Mouse (Mus musculus): ENCODE data around the gene Sgf29.
"Not testable (repeated sequence)": the region's sequence is repeated elsewhere in the genome, so short reads cannot be mapped to it uniquely, and the experiment has no call there.

The Sgf29 gene

DNA sequence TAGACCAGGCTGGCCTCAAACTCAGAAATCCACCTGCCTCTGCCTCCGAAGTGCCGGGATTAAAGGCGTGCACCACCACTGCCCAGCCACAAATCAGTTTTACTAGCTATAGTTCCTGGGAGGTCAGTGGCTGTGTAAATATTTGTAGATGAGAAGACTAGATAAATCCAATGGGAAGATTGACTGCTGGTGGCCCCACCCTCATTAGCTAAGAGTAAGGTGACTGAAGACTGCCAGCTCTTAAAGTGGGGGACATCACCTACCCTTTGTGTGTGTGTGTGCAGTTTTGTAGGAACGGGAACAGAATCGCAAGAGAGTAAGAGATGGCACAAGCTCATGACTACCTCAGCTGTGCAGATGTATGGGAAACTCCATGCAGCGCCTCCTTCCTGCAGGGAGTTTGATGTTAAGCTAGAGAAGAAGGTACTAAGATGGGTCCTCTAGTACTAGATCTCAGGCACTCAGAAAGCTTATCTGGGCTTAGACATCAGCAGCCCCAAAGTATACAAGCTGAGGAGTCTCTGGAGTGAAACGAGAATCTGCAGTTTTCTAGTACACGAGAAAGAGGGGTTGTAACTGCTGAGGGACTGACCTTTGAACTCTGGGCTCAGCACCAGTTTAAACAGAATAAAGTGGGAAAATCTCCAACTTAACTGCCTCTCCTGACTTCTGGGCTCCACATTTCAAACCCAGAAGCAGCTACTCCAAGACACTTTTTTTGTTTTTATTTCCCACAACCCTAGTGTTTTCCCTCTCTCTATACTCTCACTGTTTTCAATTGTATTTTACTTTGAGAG lies 29.6 kb downstream of the Sgf29 start:
- DNase-seq (ENCODE audit: extremely low read depth, low read depth, low spot score) = no peak

DNA sequence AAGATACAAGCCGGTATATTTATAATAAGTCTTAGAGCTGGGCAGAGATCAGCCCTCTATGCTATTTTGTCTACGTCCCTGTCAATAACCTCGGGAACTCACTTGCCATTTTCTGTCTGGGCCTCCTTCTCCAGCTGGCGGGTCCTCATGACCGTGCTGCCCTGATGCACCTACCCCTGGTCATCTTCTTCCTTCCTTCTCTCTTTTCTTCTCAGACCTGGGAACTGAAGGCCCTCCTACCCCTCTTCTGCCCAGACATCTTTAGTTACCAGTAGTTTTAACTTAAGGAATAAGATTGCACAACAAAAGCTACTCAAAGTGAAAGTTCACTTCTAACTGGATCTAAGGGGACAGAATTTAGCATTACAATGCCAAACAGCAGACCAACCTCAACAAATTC lies 30.6 kb downstream of the Sgf29 start:
- DNase-seq (ENCODE audit: extremely low read depth, low read depth, low spot score) = no peak

DNA sequence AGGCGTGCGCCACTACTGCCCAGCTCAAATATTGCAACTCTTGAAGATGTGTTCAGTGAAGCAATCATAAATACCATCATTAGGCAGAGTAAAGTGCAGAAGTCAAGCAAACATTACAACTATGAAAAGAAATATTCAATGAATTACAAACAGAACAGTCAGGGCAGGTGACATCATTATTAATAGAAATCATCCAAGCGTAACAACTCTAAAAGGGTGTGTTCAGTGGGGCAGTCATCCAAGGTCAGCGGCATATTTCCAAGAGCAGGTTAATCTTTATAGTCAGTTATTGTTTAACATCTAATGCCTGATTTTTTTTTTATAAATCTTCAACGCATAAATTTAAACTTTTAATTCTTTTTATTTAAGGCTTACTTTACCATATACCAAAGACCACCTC lies 32.1 kb downstream of the Sgf29 start:
- DNase-seq (ENCODE audit: extremely low read depth, low read depth, low spot score) = no peak

DNA sequence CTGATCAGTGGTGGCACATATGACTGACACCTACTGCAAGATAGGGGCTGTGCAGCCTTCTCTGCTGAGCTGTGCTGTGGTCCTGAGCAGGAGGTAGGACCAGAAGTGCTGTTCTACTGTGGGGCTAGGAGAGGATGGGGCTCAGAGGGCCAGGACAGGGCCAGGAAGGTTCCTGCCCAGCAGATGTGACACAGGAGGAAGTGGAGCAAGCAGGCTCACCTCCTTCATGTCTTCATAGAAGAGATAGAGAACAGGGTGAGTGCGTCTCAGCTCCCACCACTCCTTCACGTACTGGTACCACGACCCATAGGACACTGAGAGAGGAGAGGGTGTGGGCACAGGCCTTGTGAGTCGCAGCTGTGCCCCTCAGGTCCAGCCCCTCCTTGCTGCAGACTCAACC lies 39.0 kb downstream of the Sgf29 start:
- not testable (repeated sequence) for DNase-seq (ENCODE audit: extremely low read depth, low read depth, low spot score)

DNA sequence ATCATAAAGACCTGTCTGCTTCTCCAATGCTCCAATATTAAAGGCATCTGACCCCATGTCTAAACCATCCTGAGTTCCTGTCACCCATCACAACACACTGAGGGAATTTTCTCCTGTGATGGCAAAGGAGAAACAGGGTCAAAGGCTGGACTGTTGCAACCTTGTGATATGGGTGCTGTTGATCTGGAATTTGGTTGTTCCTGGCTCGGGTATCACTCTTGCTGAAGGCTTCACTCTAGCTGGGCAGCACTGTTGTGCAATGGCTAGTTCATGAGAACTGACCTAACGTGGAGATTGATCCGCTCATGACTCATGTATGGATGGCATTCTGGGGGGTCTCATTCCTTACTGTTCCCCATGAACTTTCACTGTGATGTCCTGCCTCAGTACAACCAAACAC lies 39.9 kb downstream of the Sgf29 start:
- no peak for DNase-seq (ENCODE audit: extremely low read depth, low read depth, low spot score)

DNA sequence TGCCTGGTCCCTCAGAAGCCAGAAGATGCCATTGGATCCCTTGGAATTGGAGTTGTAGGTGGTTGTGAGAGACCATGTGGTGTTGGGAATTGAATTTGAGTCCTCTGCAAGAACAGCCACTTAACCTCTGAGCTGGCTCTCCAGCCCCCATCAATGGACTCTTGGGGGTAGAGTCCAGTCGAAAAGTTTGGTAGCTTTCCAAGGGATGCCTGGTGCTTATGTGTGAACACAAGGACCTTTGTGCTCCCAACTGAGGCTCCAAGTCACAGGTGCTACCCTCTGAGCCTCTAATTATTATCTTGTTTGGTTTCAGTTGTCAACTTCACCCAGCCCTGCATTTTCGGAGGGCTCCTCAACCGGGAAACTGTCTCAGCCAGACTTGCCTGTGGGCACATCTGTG lies 41.6 kb downstream of the Sgf29 start:
- no peak for DNase-seq (ENCODE audit: extremely low read depth, low read depth, low spot score)

DNA sequence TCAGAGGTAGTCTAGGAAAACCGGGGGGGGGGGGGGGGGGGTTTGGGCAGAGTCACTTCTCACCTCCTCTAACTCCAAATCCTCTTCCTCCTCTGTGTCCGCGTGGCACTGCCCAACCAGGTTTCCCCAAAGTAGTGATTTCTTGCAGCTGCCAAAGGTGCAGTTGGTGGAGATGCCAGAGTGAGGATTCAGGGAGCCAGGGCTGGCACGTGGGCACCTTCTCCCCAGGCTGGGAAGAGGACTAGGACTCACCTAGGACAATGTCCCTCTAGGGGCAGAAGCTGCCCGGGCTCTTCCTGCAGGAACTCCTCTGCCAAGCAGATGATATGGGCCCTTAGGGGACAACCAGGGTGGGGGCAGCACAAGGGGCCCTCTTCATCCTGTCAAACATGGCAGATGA lies 42.6 kb downstream of the Sgf29 start:
- no peak for DNase-seq (ENCODE audit: extremely low read depth, low read depth, low spot score)

DNA sequence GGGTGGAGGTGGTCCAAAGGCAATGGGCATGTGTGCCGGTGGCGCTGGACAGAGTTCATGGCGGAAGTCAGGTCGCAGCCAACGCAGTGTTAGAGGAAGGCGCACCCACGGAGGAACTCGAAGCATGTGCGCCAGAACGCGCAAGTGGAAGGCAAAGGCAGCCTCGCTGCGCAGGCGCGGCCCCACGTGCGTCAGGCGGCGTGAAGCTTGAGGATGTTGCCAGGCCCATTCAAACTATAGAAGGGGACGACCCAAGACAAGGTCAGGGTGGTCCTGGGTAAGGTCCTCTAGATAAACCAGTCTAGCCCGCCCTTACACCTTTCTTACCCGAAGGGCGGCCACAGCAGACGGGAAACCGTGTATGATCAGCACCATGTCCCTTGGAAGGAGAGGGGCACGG lies 43.3 kb downstream of the Sgf29 start:
- no peak for DNase-seq (ENCODE audit: extremely low read depth, low read depth, low spot score)

DNA sequence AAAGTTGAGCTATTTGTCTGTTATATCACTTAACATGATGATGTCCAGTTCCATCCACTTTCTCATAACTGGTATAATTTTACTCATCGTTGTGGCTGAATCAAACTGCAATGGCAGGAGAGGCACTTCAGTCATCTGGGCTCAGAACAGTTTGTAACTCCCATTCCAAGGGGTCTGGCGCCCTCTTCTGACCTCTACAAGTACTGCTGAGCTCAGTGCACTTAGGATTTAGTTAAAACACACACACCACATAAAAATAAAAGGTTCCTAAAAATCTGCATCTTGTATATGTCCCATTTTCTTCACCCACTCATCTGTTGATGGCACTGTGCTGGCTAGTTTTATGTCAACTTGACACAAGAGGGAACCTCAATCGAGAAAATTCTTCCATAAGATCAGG lies 44.1 kb downstream of the Sgf29 start:
- DNase-seq (ENCODE audit: extremely low read depth, low read depth, low spot score) = no peak

DNA sequence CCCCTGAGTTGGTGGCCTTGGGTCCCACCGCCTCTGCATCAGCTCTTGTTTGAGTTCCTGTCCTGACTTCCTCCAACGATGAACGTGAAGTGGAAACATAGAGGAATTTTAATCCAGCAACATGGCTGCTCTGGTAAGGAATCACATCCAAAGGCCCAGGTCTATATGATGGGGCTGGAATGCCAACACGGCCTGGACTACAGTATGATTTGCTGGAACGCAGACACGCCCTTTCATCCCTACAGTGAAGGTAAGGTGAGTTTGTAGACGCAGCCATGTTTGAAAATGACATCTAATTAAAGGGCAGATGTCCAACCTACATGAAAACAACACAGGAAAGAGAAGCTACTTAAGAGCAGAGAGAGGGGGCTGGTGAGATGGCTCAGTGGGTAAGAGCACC lies 44.7 kb downstream of the Sgf29 start:
- no peak for DNase-seq (ENCODE audit: extremely low read depth, low read depth, low spot score)

DNA sequence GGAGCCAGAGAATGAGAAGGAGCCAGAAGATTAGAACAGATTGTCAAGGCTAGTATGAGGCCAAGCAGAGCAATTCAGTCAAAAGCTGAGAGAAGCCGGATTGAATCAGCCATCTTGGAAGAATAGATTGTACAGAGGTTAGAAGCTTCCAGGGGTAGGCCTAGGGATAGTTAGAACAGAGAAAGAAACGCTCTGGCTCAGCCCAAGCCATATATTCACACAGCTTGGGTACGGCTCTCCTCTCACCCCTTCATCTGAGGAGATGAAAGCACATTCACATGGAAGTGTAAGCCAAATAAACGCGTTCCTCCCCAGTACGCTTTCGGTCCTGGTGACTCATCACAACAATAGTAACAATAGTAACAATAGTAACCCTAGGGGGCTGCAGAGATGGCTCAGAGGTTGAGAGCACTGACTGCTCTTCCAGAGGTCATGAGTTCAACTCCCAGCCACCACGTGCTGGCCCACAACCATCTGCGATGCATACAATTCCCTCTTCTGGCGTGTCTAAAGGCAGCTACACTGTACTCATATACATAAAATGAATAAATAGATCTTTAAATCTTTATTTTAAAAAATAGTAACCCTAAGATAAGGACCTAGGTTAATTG lies 45.4 kb downstream of the Sgf29 start:
- DNase-seq (ENCODE audit: extremely low read depth, low read depth, low spot score) = no peak

DNA sequence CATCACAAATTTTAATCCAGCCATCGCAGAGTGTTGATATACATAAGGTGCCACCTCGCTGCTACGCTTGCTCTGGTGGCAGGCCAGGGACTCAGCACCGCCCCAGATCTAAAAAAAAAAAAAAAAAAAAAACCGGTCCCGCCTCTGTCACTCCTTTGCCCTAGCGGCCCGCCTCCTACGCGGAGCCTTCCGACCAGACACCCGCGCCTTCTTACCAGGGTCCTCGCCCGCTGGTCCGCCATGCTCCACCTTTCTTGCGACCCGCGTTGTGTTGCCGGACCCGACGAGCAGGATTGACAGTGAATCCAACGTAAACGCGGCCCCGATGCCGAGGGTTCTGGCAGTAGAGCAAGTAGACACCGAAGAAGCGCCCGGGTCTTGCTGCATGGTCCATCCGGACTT lies 46.1 kb downstream of the Sgf29 start, which contains the start of gene Bola2:
Gene Bola2 (plus strand): TSS at position 192 of the 402 bp plus-strand sequence.
- DNase-seq (ENCODE audit: extremely low read depth, low read depth, low spot score) = no peak

DNA sequence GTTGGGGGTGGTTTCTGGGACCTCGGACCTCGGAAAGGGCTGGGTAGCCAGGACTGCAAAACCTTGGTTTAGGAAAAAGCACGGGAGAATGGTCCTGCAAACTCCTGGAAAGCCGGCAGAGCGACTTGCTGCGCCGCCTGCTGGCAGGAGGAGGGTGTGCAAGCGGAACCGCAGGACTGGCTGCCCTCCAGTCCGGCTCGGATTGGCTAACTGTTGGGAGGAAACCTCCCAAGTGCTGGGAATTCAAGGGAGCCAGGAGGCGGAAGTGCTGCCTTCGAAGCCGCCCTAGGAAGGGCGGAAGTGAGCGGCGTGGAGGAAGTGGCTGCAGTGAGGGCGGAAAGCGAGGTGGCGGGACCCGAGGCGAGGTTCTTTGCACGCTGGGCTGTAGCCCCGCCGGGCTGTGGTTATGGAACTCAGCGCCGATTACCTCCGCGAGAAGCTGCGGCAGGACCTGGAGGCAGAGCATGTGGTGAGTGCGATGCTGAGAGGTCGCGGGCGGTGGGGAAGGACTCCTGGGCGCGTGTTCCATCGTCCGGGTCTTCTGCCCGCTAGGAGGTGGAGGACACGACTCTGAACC lies 46.6 kb downstream of the Sgf29 start, which contains the start of gene Slx1b:
Gene Slx1b (minus strand): TSS at position 154 of the 577 bp plus-strand sequence.
- DNase-seq (ENCODE audit: extremely low read depth, low read depth, low spot score) = peak; percentile 58

DNA sequence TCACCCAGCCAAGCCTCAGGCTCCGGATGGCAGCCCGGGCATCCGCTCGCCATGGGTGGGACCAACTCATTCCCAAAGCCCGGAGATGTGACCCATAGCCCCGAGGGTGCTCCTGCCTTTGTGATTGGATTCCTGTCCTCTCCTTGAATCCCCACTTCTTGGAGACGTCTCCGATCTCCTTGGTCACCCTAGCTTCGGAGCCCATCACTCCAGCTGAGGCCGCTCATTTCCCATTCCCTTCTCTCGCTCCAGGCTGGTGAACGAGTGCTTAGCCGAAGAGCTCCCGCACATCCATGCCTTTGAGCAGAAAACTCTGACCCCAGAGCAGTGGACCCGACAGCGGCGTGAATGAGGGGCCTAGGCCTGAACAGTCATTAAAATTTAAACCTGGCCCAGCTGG lies 47.2 kb downstream of the Sgf29 start:
- no peak for DNase-seq (ENCODE audit: extremely low read depth, low read depth, low spot score)

DNA sequence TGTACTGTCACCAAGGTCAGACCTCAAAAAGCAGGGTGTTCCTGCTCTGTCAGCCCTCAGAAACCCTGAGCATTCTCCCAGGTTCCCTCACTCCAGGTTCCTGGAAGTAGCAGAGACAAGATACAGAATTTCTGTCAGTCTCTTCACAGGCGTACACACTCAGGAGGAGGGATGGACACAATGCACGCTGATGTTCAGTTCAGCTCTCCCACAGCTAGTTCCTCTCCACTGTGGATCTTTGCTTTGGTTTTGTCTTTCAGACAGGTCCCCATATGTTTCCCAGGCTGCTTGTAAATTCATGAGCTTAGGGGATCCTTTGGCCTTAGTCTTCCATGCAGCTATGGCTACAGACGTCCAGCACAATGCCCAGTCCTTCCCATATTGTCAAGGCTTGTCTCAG lies 47.8 kb downstream of the Sgf29 start:
- no peak for DNase-seq (ENCODE audit: extremely low read depth, low read depth, low spot score)

DNA sequence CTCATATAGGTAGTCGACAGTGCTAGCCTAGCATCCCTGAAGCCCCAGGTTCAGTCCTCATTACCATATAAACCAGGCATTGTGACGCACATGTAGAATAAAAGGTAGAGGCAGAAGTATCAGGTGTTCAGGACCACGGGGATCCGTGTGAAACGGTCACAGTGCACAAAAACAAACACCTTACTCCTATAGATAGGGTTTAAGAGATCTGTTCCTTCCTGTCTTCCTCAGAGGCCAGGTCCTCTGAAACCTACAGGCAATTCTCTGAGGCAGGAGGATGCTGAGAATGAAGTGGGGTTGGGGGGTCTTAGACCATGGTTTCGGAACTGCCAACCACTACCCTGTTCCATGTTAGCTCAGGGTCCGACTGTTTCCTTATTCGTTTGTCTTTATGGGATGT lies 48.7 kb downstream of the Sgf29 start:
- DNase-seq (ENCODE audit: extremely low read depth, low read depth, low spot score) = no peak

DNA sequence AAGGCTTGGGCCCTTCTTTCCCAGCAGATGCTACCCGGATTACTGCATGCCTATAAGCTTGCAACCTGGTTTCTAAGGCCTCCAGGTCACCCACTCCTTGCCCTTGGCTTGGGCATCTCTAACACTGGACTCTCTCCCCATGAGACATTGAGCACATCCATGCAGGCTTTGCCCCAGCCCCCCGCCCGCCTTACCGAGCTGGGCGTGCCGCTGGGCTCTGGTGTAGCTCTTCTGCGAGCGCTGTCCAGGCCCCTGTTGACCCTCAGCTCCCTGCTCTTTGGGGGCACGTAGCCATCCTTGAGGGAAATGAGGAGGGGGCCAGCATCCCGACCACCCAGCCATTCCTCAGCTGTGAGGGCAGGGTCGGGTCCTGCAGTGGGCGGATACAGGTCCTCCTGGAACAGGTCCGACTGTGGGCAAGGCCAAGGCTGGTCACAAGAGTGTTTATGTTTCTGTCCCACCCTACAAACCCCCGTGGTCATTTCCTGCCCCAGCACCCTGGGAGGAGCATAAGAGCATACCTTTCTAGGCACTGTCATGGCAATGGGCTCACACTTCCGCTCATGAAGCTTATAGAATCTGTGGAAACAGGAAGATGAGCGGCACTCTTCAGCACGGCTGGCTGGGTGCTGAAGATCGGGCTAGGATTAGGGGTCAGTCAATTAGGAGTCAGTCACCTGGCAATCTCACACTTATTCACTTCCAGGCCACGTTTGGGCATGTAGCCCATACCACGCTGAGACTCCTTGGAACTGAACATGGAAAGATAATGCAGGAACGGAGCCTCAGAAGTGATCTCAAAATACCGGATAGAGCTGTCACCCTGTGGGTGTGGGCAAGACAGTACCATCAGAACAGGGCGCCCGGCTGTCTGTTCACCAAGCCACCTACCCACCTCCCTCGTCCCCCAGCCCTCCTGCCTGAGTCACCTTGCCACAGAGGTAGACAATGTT lies 51.2 kb downstream of the Sgf29 start:
- DNase-seq (ENCODE audit: extremely low read depth, low read depth, low spot score) = no peak

DNA sequence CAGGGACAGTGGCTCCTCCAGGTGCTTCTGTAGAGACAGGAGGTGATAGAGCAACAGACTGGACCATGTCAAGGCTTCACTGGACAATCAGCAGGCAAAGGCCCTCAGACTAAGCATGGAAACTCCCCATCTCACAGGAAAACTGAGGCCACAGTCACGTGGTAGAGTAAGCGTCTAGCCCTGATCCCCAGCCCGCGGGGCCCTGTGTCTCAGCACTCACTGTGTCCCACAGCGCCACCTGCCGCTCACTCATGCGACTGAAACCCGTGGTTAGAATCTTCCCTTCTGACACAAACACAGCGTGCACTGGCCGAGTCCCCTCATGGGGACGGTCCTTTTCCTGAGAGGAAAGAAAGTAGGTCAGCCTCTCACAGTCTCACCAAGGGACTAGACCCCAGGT lies 52.0 kb downstream of the Sgf29 start:
- no peak for DNase-seq (ENCODE audit: extremely low read depth, low read depth, low spot score)

DNA sequence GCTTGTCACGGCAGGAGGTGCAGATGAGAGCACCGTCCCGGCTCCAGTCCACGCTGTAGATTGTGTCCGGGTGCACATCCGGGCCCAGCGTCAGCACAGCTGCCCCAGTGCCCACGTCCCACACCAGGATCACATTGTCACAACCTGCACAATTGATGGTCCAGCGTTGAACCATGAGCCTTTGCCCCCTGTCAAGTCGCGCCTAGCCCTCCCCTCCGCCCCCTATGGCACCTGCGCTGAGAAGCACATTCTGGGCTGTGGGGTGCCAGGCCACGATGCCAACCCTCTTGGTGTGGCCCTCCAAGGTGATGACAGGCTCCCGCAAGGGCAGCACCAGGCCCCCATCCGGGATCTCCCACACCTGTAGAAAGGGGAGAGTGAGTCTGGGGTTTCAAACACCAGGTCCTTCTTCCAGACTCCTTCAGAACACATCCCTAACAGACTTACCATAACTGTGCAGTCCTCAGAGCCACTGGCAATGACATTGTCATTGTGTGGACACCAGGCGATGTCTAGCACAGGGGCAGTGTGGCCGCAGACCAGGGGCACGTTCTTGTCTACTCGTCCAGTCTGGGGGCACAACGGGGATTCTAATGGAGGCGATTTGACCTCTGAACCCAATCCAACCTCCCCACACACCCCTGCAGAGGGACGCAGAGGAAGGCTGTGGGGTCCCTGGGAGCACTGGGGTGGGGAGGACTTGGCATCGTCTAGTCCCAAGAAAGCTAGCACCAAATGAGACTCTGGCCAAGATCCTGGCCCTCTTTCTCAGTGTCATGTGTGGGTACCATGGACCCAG lies 52.6 kb downstream of the Sgf29 start:
- DNase-seq (ENCODE audit: extremely low read depth, low read depth, low spot score) = no peak

DNA sequence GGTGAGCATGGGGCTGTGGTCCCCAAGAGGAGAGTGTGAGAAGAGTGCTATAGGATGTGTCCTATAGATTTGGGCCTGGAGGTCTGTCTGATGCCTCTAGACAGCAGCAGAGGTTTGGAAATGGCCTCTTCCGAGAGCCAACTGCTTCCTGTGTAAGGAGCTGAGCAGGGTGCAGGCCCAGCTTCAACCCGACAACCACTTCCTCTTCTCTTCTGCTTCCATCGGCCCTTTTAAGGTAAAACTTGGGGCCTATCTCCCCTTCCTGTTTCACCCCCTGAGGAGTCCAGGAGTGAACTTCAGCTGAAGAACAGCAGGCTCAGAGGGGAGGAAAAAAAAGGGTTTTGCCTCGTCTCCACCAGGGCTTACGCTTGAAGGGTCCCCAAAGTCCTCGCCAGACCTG lies 53.2 kb downstream of the Sgf29 start:
- DNase-seq (ENCODE audit: extremely low read depth, low read depth, low spot score) = no peak
